ENCODE assay signal across 22 mouse cellular contexts in the genomic region with DNA sequence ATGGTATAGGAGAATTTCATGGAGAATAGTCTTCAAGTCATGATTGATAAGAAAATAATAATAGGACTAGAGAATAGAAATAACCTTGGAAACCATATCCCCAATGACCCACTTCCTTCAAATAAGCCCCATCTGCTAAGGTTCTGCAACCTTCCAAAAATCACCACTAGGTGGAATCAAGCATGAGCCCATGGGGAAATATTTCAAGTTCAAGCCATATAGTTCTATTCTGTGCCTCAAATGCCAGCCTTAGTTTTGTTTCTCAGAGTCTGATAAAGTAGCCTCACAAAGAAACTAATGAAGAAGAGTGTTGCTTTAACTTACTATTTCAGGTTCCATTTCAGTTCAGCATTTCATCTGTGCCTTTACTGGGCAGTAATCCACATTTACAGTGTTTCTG.
DNase-seq lines count a peak whose midpoint lies in the region; ATAC-seq lines count a peak whose summit lies in the region.
"Had no signal": no experiment of that assay in that cellular context is flagged by ENCODE, and none has a peak within 500 bp of the region (broad histone marks: within the 10 kb centered on the region; RNA-seq: fewer than 3 reads in every experiment).

No protein-coding gene starts in this region.

- peak; percentile 5 for DNase-seq in kidney, adult 9 months
- no peak for DNase-seq in kidney, postnatal 25 days
- DNase-seq in A20 (ENCODE audit: low read depth, low spot score) (peak; percentile 30), ES-CJ7 (ENCODE audit: low read depth, low spot score) (peak; percentile 10)
- DNase-seq in frontal cortex, postnatal 10 days (ENCODE audit: low spot score in 2 of 2) = no peak
- DNase-seq in spleen, adult 12 weeks (ENCODE audit: low spot score) = no peak
- DNase-seq: adrenal gland, adult 8-10 months; cerebellum, adult 2 months; cerebellum, postnatal 14 days; gastrocnemius, adult 2 months; heart, postnatal 14 days; kidney, postnatal 36 days; layer of hippocampus, postnatal 36 days; left cerebral cortex, postnatal 4 days; liver, postnatal 0 days; lung, postnatal 4 days; midbrain, embryonic 14.5 days; right cerebral cortex, postnatal 4 days had no signal

- ATAC-seq in megakaryocyte progenitor cell, adult 5-6 weeks (replicated peaks; ENCODE audit: poor library complexity) = peak; percentile 50; the same call in 1 of the 2 replicates
- ATAC-seq: forebrain, embryonic 13.5 days; hindbrain, embryonic 16.5 days; liver, embryonic 12.5 days; liver, postnatal 0 days had no signal

Comparison
In these comparisons a context has a peak if more than half of its experiments do, and no peak if none do; other contexts are left out.
1. DNase-seq: peak in kidney, adult 9 months (single experiment), A20 (single experiment) and ES-CJ7 (single experiment); none in kidney, postnatal 25 days (0 of 2), frontal cortex, postnatal 10 days (0 of 2) and spleen, adult 12 weeks (single experiment).